Mouse (Mus musculus): ENCODE measurements at regions not wholly inside any gene's neighbourhood (a gene's known extent, or its start where the extent isn't known, plus 50 kb on each side); places are given as distances from the start of the nearest gene placed in this dataset.
A peak's percentile ranks its signal among the peaks of the same experiment; 100 is the strongest.

- 68% methylated on average over 1 of the region's 1 CpGs for WGBS
- Histone ChIP-seq H3K4me2 (replicated peaks; ENCODE audit: low read depth) (no peak overlapping the region), H3K4me1 (replicated peaks; ENCODE audit: control insufficient read depth, insufficient read depth, low read length) (no peaks in the 10 kb centered on the region), H3K36me3 (ENCODE audit: control insufficient read depth, insufficient read depth) (no peaks in the 10 kb centered on the region), H3K9ac (ENCODE audit: low read depth, low read length) (no peak overlapping the region), H3K9me3 (ENCODE audit: control insufficient read depth) (no peaks in the 10 kb centered on the region), H3K4me3 (ENCODE audit: low read depth, low read length) (no peak overlapping the region), H3K27ac (ENCODE audit: low read depth, low read length) (no peak overlapping the region), H3K27me3 (replicated peaks; ENCODE audit: control insufficient read depth, insufficient read depth, low read length) (no peaks in the 10 kb centered on the region)
- ATAC-seq: no peak
- TF ChIP-seq CTCF (IDR thresholded peaks at IDR 0.05; ENCODE audit: low read depth): no peak
Measured at GRCm38 (mm10) chrX:166708106-166708505, 122.6 kb upstream of the Egfl6 start.

- no peak overlapping the region for H3K4me3 ChIP-seq (ENCODE audit: low read depth, low read length)
- WGBS: 21% methylated on average over 1 of the region's 1 CpGs
- H3K9me3 ChIP-seq (ENCODE audit: control insufficient read depth): no peaks in the 10 kb centered on the region
- peak; percentile 95 for ATAC-seq
- H3K36me3 ChIP-seq (ENCODE audit: control insufficient read depth, insufficient read depth): no peaks in the 10 kb centered on the region
- no peaks in the 10 kb centered on the region for H3K4me1 ChIP-seq (replicated peaks; ENCODE audit: control insufficient read depth, insufficient read depth, low read length)
- no peak overlapping the region for H3K4me2 ChIP-seq (replicated peaks; ENCODE audit: low read depth)
- H3K27ac ChIP-seq (ENCODE audit: low read depth, low read length): peak overlapping the region; percentile 46; the same call in 1 of the 2 replicates
- no peak overlapping the region for H3K9ac ChIP-seq (ENCODE audit: low read depth, low read length)
- TF ChIP-seq CTCF (IDR thresholded peaks at IDR 0.05; ENCODE audit: low read depth): no peak
- H3K27me3 ChIP-seq (replicated peaks; ENCODE audit: control insufficient read depth, insufficient read depth, low read length): no peaks in the 10 kb centered on the region
Measured at GRCm38 (mm10) chrX:166707029-166707428, 121.5 kb upstream of the Egfl6 start.

- 91% methylated on average over 2 of the region's 2 CpGs for WGBS
- no peaks in the 10 kb centered on the region for H3K4me1 ChIP-seq (replicated peaks; ENCODE audit: control insufficient read depth, insufficient read depth, low read length)
- no peaks in the 10 kb centered on the region for H3K36me3 ChIP-seq (ENCODE audit: control insufficient read depth, insufficient read depth)
- H3K4me3 ChIP-seq (ENCODE audit: low read depth, low read length): no peak overlapping the region
- no peak for TF ChIP-seq CTCF (IDR thresholded peaks at IDR 0.05; ENCODE audit: low read depth)
- H3K9ac ChIP-seq (ENCODE audit: low read depth, low read length): no peak overlapping the region
- H3K27me3 ChIP-seq (replicated peaks; ENCODE audit: control insufficient read depth, insufficient read depth, low read length): no peaks in the 10 kb centered on the region
- H3K4me2 ChIP-seq (replicated peaks; ENCODE audit: low read depth): no peak overlapping the region
- no peaks in the 10 kb centered on the region for H3K9me3 ChIP-seq (ENCODE audit: control insufficient read depth)
- H3K27ac ChIP-seq (ENCODE audit: low read depth, low read length): no peak overlapping the region
- ATAC-seq: no peak
Measured at GRCm38 (mm10) chrX:166704311-166704710, 118.8 kb upstream of the Egfl6 start.

GRCm38 (mm10) chrX:166694219-166694618 is 108.7 kb upstream of the Egfl6 start:
- no peak overlapping the region for H3K27ac ChIP-seq (ENCODE audit: low read depth, low read length)
- no peak for TF ChIP-seq CTCF (IDR thresholded peaks at IDR 0.05; ENCODE audit: low read depth)
- WGBS: 87% methylated on average over 3 of the region's 3 CpGs
- no peak overlapping the region for H3K4me3 ChIP-seq (ENCODE audit: low read depth, low read length)
- 0 out of 2 replicates have a peak, but pooled peaks cover 4% of the 10 kb centered on the region for H3K27me3 ChIP-seq (replicated peaks; ENCODE audit: control insufficient read depth, insufficient read depth, low read length)
- ATAC-seq: no peak
- H3K4me1 ChIP-seq (replicated peaks; ENCODE audit: control insufficient read depth, insufficient read depth, low read length): no peaks in the 10 kb centered on the region
- H3K9ac ChIP-seq (ENCODE audit: low read depth, low read length): no peak overlapping the region
- no peak overlapping the region for H3K4me2 ChIP-seq (replicated peaks; ENCODE audit: low read depth)
- H3K36me3 ChIP-seq (ENCODE audit: control insufficient read depth, insufficient read depth): no peaks in the 10 kb centered on the region
- no peaks in the 10 kb centered on the region for H3K9me3 ChIP-seq (ENCODE audit: control insufficient read depth)

GRCm38 (mm10) chrX:166688779-166689178 is 103.3 kb upstream of the Egfl6 start:
- H3K4me3 ChIP-seq (ENCODE audit: low read depth, low read length): no peak overlapping the region
- H3K27me3 ChIP-seq (replicated peaks; ENCODE audit: control insufficient read depth, insufficient read depth, low read length): 0 out of 2 replicates have a peak, but pooled peaks cover 4% of the 10 kb centered on the region
- no peak overlapping the region for H3K4me2 ChIP-seq (replicated peaks; ENCODE audit: low read depth)
- H3K4me1 ChIP-seq (replicated peaks; ENCODE audit: control insufficient read depth, insufficient read depth, low read length): no peaks in the 10 kb centered on the region
- H3K36me3 ChIP-seq (ENCODE audit: control insufficient read depth, insufficient read depth): no peaks in the 10 kb centered on the region
- WGBS: 72% methylated on average over 3 of the region's 3 CpGs
- H3K27ac ChIP-seq (ENCODE audit: low read depth, low read length): no peak overlapping the region
- H3K9me3 ChIP-seq (ENCODE audit: control insufficient read depth): no peaks in the 10 kb centered on the region
- no peak for ATAC-seq
- H3K9ac ChIP-seq (ENCODE audit: low read depth, low read length): no peak overlapping the region
- TF ChIP-seq CTCF (IDR thresholded peaks at IDR 0.05; ENCODE audit: low read depth): no peak

- Histone ChIP-seq H3K9ac (ENCODE audit: low read depth, low read length) (no peak overlapping the region), H3K4me3 (ENCODE audit: low read depth, low read length) (no peak overlapping the region), H3K4me2 (replicated peaks; ENCODE audit: low read depth) (no peak overlapping the region), H3K4me1 (replicated peaks; ENCODE audit: control insufficient read depth, insufficient read depth, low read length) (no peaks in the 10 kb centered on the region), H3K36me3 (ENCODE audit: control insufficient read depth, insufficient read depth) (no peaks in the 10 kb centered on the region), H3K27ac (ENCODE audit: low read depth, low read length) (no peak overlapping the region), H3K27me3 (replicated peaks; ENCODE audit: control insufficient read depth, insufficient read depth, low read length) (no peaks in the 10 kb centered on the region), H3K9me3 (ENCODE audit: control insufficient read depth) (no peaks in the 10 kb centered on the region)
- ATAC-seq: no peak
- WGBS: 78% methylated on average over 3 of the region's 3 CpGs
- TF ChIP-seq CTCF (IDR thresholded peaks at IDR 0.05; ENCODE audit: low read depth): no peak
Measured at GRCm38 (mm10) chrX:166673404-166673803, 87.9 kb upstream of the Egfl6 start.

- no peak for TF ChIP-seq CTCF (IDR thresholded peaks at IDR 0.05; ENCODE audit: low read depth)
- Histone ChIP-seq H3K36me3 (ENCODE audit: control insufficient read depth, insufficient read depth) (no peaks in the 10 kb centered on the region), H3K27me3 (replicated peaks; ENCODE audit: control insufficient read depth, insufficient read depth, low read length) (no peaks in the 10 kb centered on the region), H3K4me2 (replicated peaks; ENCODE audit: low read depth) (no peak overlapping the region), H3K27ac (ENCODE audit: low read depth, low read length) (no peak overlapping the region), H3K4me3 (ENCODE audit: low read depth, low read length) (no peak overlapping the region), H3K9ac (ENCODE audit: low read depth, low read length) (no peak overlapping the region), H3K9me3 (ENCODE audit: control insufficient read depth) (no peaks in the 10 kb centered on the region), H3K4me1 (replicated peaks; ENCODE audit: control insufficient read depth, insufficient read depth, low read length) (no peaks in the 10 kb centered on the region)
- ATAC-seq: no peak
- 80% methylated on average over 1 of the region's 1 CpGs for WGBS
Measured at GRCm38 (mm10) chrX:166672617-166673016, 87.1 kb upstream of the Egfl6 start.
